Mouse (Mus musculus): ENCODE measurements at regions not wholly inside any gene's neighbourhood (a gene's known extent, or its start where the extent isn't known, plus 50 kb on each side); places are given as distances from the start of the nearest gene placed in this dataset.

DNA sequence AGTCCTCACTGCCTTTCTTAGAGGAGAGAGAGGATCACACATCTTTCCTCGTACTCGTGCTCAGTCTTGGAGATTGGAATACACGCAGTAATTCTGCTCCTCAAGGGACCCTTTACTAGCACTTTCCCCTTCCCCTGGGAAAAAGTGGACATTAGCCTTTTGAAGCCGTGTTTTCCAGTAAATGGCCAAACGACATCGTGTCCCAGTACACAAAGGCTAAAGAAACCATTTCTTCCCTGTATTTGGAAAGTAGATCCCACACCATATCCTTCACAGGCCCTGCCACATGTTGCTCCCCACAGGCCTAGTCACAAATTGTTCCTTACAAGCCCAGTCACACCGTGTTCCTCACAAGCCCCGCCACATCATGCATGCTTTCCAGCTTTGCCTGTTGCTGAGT lies 517.6 kb downstream of the Gm826 start:
- Histone ChIP-seq H3K27me3 (no peaks in the 10 kb centered on the region), H3K27ac (no peak overlapping the region), H3K4me1 (replicated peaks) (no peaks in the 10 kb centered on the region), H3K9me3 (no peaks in the 10 kb centered on the region), H3K9ac (replicated peaks) (no peak overlapping the region), H3K4me3 (replicated peaks) (no peak overlapping the region), H3K4me2 (no peak overlapping the region), H3K36me3 (no peaks in the 10 kb centered on the region)
- WGBS: 81% methylated on average over 8 of the region's 8 CpGs
- ATAC-seq (ENCODE audit: insufficient number of reproducible peaks, insufficient read depth, low FRiP score, low TSS enrichment, low read depth): no peak
